Mouse (Mus musculus) adipocyte (in vitro differentiated cells): Measurements from ENCODE around the gene 3110001I22Rik.

ENCODE experiments used
- DNase-seq: peaks from one replicate; pipeline ENCODE4 v3.0.0-alpha.2; 2016; ENCODE audit warnings: low spot score

3110001I22Rik gene

DNA sequence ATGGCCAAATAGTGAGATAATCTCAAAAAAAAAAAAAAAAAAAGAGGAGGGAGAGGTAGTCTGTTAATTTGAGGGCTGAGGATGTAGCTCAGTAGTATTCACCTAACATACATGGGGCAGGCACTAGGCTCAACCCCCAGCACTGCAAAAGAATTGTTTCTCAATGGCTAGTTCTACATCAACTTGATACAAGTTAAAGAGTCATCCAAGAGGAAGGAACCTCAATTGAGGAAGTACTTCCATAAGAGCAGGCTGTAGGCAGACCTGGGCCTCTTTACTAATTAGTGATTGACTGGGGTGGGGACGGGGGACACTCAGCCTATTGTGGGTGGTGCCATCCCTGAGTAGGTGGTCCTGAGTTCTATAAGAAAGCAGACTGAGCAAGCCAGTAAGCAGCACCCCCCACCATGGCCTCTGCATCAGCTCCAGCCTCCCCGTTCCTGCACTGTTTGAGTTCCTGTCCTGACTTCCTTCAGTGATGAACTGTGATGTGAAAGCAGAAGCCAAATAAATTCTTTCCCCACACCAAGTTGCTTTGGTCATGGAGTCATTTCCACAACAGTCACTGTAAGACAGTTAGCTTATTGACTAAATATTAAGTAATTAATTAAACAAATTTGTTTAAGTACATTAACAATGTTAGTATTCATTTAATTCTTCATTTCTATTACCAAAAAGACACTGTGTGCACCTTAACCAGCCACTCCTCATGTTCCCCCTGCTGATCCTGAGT is 45.3 kb downstream of the 3110001I22Rik start:
- DNase-seq = no peak

DNA sequence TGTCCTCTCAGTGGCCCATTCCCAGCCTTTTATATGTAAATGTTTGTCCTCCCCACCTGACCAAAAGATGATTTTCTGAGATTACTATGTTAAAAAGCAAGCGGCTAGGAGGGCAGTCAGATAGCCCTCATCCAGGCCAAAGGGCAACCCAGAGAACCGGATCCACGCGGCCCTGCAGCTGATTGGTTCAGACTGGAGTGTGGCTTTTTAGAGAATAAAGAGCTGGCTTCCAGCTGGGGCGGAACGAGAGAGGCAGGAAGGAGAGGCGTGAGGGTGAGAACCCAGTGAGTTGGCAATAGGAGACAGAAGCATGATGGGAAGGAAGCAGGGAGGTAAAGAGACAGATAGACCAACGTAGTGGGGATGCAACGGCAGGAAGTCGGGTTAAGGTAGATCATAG is 51.2 kb downstream of the 3110001I22Rik start:
- DNase-seq = no peak

DNA sequence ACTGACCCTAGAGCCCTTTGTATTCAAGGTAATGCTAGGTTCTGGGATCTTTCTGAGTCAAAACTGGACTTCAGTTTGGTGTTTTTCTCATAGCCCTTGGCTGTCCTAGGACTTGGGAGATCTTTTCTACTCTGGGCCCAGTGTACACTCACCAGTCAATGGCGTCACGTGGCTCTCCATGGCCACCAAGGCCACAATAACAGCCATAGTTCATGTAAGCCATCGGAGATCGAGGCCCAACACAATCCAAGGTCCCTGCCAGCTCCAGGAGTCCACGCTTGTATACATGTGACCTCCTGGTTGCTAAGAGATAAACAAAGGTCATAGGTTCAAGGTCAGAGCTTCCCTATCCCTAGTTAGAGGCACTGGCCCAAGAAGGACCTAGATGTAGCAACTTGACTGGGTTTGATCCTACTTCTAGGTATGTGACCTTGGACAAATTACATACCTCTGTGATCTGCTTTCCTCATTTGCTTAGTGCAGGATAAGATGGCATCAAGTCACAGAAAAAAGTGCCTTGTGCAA is 56.1 kb downstream of the 3110001I22Rik start:
- DNase-seq = no peak
